Mouse (Mus musculus) heart, adult 11 months (tissue): Measurements from ENCODE around the gene Gm5483.
A peak's percentile ranks its signal among the peaks of the same experiment; 100 is the strongest.
"Not testable (repeated sequence)": the region's sequence is repeated elsewhere in the genome, so short reads cannot be mapped to it uniquely, and the experiment has no call there.

ENCODE experiments used
- DNase-seq: peaks from one replicate; pipeline ENCODE4 v3.0.0; 2022

The Gm5483 gene

DNA sequence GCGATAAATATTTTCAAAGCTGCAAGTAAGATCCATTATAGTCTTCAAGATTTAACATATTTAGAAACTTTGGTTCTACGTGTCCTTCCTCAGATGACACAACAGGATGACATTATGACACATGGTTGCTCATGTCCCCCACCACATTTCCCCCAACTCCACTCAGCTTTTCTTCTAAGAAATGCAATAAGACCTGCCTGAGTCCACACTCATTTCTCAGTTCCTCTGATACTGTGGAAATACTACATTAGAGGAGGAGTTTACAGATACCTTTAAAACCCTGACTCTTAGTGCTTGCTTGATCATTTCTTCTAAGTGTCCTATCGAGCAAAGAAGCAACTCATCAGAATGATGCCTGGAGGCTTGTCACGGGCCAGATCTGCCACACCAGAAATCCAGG, at the start of gene Gm5483:
Gene Gm5483 (plus strand): TSS at position 301 of the 400 bp plus-strand sequence.
- not testable (repeated sequence) for DNase-seq

DNA sequence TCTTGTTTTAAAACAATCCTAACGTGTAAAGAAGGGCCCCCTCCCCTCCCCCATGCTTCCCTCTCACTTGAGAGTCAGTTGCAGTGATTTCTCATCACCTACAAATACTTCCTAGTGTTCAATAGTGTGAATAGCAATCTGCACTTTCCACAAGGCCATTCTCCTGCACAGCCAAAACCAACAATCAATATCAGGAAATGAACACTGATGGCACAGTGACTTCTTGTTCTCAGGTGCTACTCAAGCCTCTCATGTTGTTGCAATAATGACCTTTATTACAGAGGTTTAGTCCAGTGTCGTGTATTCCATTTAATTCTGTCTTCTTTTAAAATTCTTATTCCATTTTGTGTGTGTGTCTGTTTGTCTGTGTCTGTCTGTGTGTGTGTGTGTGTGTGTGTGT, 45.8 kb upstream of the Gm5483 start:
- DNase-seq = no peak

DNA sequence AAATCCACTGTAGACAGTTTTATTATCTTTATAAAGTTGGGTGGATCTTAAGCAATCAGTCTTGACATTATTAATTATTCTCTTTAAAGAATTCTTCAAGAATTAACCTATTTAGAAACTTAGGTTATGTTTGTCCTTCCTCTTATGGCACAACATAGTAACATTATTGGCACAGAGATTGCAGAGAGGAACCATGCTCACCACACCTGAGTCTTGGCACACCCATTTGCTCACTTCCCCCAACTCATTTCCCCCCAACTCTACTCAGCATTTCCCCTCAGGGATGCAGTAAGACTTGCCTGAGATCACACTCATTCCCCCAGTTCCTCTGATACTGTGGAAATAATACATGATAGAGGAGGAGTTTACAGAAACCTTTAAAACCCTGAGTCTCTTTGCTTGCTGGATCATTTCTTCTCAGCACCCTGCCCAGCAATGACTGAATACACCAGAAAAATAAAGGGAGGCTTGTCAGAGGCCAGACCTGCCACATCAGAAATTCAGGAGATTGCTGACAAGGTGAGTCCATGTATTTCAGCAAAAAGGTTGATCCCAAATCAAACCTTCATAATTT, 27.5 kb upstream of the Gm5483 start, which contains the start of gene Stfa2l1:
Gene Stfa2l1 (plus strand): TSS at position 410 of the 574 bp plus-strand sequence.
- DNase-seq = no peak

DNA sequence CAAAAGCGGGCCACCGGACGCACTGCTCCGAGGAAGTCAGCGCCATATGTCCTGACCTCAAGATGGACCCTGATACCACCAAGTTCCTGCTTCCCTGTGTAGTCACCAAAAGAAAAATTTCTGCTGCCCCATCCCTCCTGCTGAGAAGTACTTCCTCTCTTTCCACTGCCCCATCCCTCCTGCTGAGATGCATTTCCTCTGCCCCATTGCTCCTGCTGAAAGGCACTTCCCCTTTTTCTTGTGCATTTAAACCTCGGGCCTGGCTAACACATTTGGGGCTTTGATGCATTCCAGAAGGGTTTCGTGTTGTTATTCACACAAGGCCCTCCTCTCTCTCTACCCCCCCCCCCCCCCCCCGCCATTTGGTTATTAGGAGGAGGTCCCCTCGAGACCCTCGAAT, 16.2 kb upstream of the Gm5483 start:
- DNase-seq = not testable (repeated sequence)

DNA sequence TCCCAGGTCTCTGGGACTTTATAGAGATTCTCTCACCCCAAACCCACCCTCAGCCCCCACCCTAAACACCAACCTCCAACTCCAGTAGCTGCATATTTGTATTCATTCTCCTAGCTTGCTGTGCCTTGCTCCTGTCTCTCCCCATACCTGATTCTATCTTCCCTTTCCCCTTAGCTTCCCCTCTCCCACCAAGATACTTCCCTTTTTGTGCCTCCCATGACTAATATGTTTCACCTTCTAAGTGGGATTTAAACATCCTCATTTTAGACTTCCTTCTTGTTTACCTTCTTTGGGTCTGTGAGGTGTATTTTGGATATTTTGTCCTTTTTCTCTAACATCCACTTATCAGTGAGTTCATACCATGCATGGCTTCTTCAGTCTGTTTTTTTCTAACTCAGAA, 7.9 kb upstream of the Gm5483 start:
- DNase-seq = no peak

DNA sequence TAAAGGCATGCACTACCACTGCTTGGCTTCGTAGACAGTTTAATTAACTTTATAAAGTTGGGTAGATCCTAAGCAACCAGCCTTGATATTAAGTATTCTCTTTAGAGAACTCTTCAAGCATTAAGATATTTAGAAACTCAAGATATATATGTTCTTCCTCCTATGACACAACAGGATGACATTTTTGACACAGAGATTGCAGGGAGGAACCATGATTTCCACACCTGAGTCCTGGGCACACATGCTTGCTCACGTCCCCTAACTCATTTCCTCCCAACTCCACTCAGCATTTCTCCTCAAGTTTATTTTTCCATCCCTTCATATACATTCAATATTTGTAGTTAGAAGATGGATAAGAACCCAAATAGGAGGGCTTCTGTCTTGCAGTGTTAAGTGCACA, 4.1 kb upstream of the Gm5483 start:
- DNase-seq = no peak

DNA sequence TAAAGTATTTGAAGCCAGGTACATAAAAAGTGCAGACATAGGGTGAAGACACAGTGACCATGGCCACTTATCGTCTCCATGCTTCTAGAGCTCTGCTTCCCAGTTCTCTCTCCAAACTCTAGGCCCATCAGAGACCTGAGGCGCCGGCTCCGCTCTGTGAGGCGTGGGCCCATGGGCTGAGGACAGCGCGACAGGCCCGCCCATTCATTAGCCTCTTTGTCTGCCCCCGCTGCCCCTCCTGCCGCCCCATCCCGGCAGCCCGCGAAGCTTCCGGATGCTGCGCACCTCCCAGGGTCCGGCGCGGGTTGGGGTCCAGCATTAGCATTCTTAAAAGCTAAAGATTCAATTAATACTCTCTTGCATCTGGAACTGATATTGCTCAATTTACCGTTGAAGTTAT, 15.2 kb downstream of the Gm5483 start:
- DNase-seq = no peak

DNA sequence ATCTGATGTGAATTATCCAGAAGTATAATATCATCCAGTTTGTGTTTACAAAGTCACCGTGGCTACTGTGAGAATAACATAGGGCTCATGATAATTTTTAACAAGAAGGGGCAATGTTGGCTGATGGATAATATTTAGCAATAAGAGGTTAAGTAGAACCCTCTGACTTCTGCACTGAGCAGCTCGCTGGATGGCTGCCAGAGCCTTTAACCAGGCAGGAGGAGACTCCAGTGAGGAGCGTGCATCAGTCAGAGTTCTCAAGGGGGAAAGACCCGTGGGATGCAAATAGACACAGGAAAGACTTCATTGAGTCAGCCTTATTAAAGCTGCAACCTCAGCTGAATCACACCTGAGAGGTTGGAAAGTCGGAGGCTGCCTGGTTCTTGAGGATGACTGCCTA, 19.8 kb downstream of the Gm5483 start:
- DNase-seq = no peak

DNA sequence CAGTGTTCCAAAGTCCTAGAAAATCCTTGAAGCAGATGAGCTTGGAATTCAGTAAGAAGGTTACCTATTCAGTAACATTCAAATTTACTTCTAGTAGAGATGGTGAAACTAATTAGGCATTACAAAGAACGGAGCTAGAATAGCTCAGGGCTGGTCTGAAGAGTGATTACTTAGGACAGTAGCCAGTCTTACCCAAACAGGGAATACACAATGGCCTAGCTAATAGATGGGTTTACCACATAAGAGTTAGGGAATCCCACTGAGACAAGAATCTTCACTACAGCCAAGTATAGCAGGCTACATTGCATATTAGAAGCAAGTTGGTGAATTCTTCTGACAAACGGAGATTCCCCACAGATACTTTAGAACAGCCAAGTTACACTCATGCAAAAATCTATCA, 21.7 kb downstream of the Gm5483 start:
- not testable (repeated sequence) for DNase-seq

DNA sequence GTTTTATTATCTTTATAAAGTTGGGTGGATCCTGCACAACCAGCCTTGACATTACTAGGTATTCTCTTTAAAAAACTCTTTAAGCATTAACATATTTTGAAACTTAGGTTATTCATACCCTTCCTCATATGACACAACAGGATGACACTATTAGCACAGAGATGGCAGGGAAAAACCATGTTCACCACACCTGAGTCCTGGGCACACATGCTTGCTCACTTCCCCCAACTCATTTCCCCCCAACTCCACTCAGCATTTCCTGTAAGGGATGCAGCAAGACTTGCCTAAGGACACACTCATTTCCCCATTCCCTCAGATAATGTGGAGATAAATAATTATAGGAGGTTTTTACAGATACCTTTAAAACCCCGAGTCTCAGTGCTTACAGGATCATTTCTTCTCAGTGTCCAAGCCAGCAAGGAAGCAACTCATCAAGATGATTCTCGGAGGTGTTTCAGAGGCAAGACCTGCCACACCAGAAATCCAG, 26.0 kb downstream of the Gm5483 start, which contains the start of gene Gm5416:
Gene Gm5416 (plus strand): TSS at position 437 of the 487 bp plus-strand sequence.
- peak; percentile 19 for DNase-seq

DNA sequence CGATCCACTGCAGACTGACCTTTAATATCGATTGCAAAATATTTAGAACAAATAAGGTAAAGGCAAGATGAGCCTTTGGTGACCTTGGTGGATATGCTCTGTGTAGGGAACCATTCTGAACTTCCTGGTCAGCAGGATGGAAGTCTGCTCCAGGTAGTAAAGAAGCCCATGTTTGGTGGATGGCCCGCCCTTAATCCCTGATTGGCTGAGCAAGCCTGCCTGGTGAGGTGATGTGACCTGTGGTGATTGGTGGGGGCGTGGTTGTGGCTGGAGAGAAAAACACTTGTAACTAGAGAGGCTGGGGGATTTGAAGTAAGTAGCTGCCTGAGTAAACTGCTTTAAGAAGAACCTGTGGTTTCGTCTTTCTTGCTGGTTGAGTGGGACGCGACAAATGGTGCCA, 37.2 kb downstream of the Gm5483 start, which contains the start of gene 2010005H15Rik:
Gene 2010005H15Rik (plus strand): TSS at position 301 of the 400 bp plus-strand sequence.
- DNase-seq = not testable (repeated sequence)
